Mouse (Mus musculus) midbrain, embryonic 15.5 days (tissue): Measurements from ENCODE around the gene Ucn2. TPM values are rescaled to one million over a fixed set of nuclear protein-coding genes. Genes with fewer than 3 reads are reported as not detected.
A peak's percentile ranks its signal among the peaks of the same experiment; 100 is the strongest.

ENCODE experiments used
- ATAC-seq: fragments of 200-750 bp; cut with Nextera tagmentation; replicated peaks from 2 replicates; pipeline ENCODE4 v1.8.0; 2017; ENCODE audit warnings: moderate TSS enrichment
- H3K27ac ChIP-seq: fragments of 300-500 bp; sonication (generic); 2 replicates; pipeline ENCODE4 v1.5.1; 2015; ENCODE audit warnings: mild to moderate bottlenecking, inconsistent platforms
- H3K27me3 ChIP-seq: fragments of 300-500 bp; sonication (generic); replicated peaks from 2 replicates; pipeline ENCODE4 v1.6.1; 2015; ENCODE audit warnings: inconsistent platforms
- H3K36me3 ChIP-seq: fragments of 300-500 bp; sonication (generic); replicated peaks from 2 replicates; pipeline ENCODE4 v1.6.1; 2015; ENCODE audit warnings: inconsistent platforms
- H3K4me1 ChIP-seq: fragments of 300-500 bp; sonication (generic); 2 replicates; pipeline ENCODE4 v1.6.1; 2015; ENCODE audit warnings: inconsistent platforms
- H3K4me2 ChIP-seq: fragments of 300-500 bp; sonication (generic); 2 replicates; pipeline ENCODE4 v1.6.1; 2015; ENCODE audit warnings: inconsistent platforms, mild to moderate bottlenecking, moderate library complexity
- H3K4me3 ChIP-seq: fragments of 300-500 bp; sonication (generic); 2 replicates; pipeline ENCODE4 v1.5.1; 2015; ENCODE audit warnings: mild to moderate bottlenecking, inconsistent platforms
- H3K9ac ChIP-seq: fragments of 300-500 bp; sonication (generic); 2 replicates; pipeline ENCODE4 v1.6.1; 2015; ENCODE audit warnings: mild to moderate bottlenecking, inconsistent platforms
- H3K9me3 ChIP-seq: fragments of 300-500 bp; sonication (generic); 2 replicates; pipeline ENCODE4 v1.6.1; 2016; ENCODE audit warnings: inconsistent platforms
- WGBS: fragments of 180-500 bp; shearing (Covaris S2); methylation state at CpG from one replicate; pipeline ENCODE4 v1.1.7; 2015; ENCODE audit warnings: mixed read lengths; 5-methylcytosine and 5-hydroxymethylcytosine counted together
- polyA plus RNA-seq: library from polyadenylated mRNA; unstranded; fragments of >200 nt; fragmentation: Nextera tagmentation; extraction: Ambion mirVana; gene quantifications from 2 replicates; pipeline ENCODE4 v1.2.1, GENCODE M21; 2015

The Ucn2 gene
- polyA plus RNA-seq, 1 experiment from 2014 or later: not detected

- Histone ChIP-seq H3K27me3 (no peaks in the 10 kb centered on the region), H3K36me3 (no peaks in the 10 kb centered on the region), H3K27ac (peak overlapping the region; percentile 30; the same call in 1 of the 2 replicates), H3K4me2 (no peak overlapping the region), H3K9me3 (no peaks in the 10 kb centered on the region), H3K4me3 (no peak overlapping the region), H3K9ac (no peak overlapping the region), H3K4me1 (peaks cover 11% of the 10 kb centered on the region; the same call in 1 of the 2 replicates)
- no peak for ATAC-seq
- 79% methylated on average over 19 of the region's 19 CpGs for WGBS
These were observed 12.7 kb downstream of the Ucn2 start for GRCm38 (mm10) chr9:108998287-108999166.

DNA sequence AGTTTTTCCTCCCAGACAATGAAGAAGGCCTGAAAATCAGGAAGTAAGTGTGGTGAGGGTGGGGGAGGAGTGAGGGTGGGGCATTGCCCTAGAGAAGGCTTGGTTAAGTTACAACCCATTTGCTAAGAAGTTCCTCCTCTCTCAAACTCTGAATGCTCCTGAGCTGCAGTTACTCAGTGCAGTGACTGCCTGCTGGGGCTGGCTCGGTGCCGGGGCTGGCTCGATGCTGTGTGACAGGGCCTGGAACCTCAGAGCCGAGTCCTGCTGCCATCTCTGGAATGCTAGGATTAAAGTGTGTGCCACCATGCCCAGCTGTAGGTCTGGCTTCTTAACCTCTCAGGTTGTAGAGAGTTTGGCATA, 13.3 kb downstream of the Ucn2 start:
- no peaks in the 10 kb centered on the region for H3K9me3 ChIP-seq
- H3K4me2 ChIP-seq: no peak overlapping the region
- H3K27ac ChIP-seq: no peak overlapping the region
- no peaks in the 10 kb centered on the region for H3K36me3 ChIP-seq
- no peak overlapping the region for H3K9ac ChIP-seq
- no peak overlapping the region for H3K4me3 ChIP-seq
- WGBS: 78% methylated on average over 4 of the region's 4 CpGs
- H3K27me3 ChIP-seq: no peaks in the 10 kb centered on the region
- peaks cover 11% of the 10 kb centered on the region; the same call in 1 of the 2 replicates for H3K4me1 ChIP-seq
- ATAC-seq: no peak

DNA sequence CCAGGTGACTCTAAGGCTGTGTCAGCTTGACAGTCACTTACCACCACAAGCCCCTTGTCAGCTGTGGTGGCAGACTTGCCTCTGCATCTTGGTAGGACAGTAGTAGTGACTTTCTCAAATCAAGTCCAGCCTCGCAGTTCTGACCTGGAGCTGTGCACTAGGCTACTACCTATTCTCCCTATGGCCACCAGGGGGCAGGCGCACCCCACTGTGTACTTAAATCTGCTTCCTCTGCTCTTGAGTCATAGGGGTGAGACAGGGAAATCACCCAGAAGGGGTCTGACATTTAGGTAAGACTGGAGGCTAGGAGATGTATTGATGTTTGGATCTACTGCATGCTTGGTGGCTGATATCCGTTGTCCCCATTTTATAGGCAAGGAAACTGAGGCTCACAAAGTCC, 14.9 kb downstream of the Ucn2 start:
- 14% methylated on average over 3 of the region's 3 CpGs for WGBS
- Histone ChIP-seq H3K4me2 (no peak overlapping the region), H3K27ac (no peak overlapping the region), H3K36me3 (no peaks in the 10 kb centered on the region), H3K4me3 (no peak overlapping the region), H3K9ac (no peak overlapping the region), H3K4me1 (peaks cover 8% of the 10 kb centered on the region; the same call in 1 of the 2 replicates), H3K9me3 (no peaks in the 10 kb centered on the region), H3K27me3 (no peaks in the 10 kb centered on the region)
- ATAC-seq: 0 out of 2 replicates have a peak, but pooled peaks have one; percentile 25

- 0 out of 2 replicates have a peak, but pooled peaks cover 5% of the 10 kb centered on the region for H3K36me3 ChIP-seq
- H3K27me3 ChIP-seq: no peaks in the 10 kb centered on the region
- H3K4me1 ChIP-seq: peaks cover 3% of the 10 kb centered on the region; the same call in 1 of the 2 replicates
- H3K9ac ChIP-seq: no peak overlapping the region
- no peak overlapping the region for H3K27ac ChIP-seq
- H3K4me2 ChIP-seq: no peak overlapping the region
- H3K9me3 ChIP-seq: no peaks in the 10 kb centered on the region
- WGBS: 47% methylated on average over 2 of the region's 2 CpGs
- no peak overlapping the region for H3K4me3 ChIP-seq
- no peak for ATAC-seq
These were observed 17.4 kb downstream of the Ucn2 start for GRCm38 (mm10) chr9:109003201-109003600.

- Histone ChIP-seq H3K9me3 (no peaks in the 10 kb centered on the region), H3K4me2 (no peak overlapping the region), H3K36me3 (peaks cover 13% of the 10 kb centered on the region; the same call in 1 of the 2 replicates), H3K27ac (no peak overlapping the region), H3K27me3 (no peaks in the 10 kb centered on the region), H3K4me1 (no peaks in the 10 kb centered on the region), H3K4me3 (no peak overlapping the region), H3K9ac (no peak overlapping the region)
- 88% methylated on average over 21 of the region's 21 CpGs for WGBS
- no peak for ATAC-seq
These were observed 21.4 kb downstream of the Ucn2 start for GRCm38 (mm10) chr9:109007025-109007780.

DNA sequence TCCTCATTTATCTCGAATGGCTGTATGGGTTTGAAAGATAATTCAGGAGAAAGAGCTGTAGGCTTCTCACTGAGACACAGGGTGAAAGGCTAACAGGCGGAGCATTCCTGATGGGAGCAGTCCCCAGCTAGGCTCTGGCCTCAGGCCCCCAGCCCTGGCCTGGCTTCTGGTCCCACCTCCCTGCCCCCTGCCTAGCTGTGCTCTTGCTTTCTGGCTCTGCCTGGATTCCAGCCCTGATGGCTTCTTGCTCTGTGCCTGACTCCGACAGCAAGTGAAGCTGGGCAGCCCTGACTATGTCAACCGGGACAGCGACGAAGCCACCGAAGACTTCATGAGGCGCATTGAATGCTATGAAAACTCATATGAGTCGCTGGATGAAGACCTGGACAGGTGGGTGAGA, 22.3 kb downstream of the Ucn2 start:
- Histone ChIP-seq H3K4me1 (no peaks in the 10 kb centered on the region), H3K4me3 (no peak overlapping the region), H3K9me3 (no peaks in the 10 kb centered on the region), H3K27me3 (no peaks in the 10 kb centered on the region), H3K36me3 (peaks cover 13% of the 10 kb centered on the region; the same call in 1 of the 2 replicates), H3K27ac (no peak overlapping the region), H3K9ac (no peak overlapping the region), H3K4me2 (no peak overlapping the region)
- 81% methylated on average over 9 of the region's 9 CpGs for WGBS
- no peak for ATAC-seq

- H3K27me3 ChIP-seq: no peaks in the 10 kb centered on the region
- no peak overlapping the region for H3K9ac ChIP-seq
- no peaks in the 10 kb centered on the region for H3K9me3 ChIP-seq
- H3K4me3 ChIP-seq: no peak overlapping the region
- H3K27ac ChIP-seq: no peak overlapping the region
- no peak for ATAC-seq
- H3K36me3 ChIP-seq: peaks cover 17% of the 10 kb centered on the region; the same call in 1 of the 2 replicates
- no peaks in the 10 kb centered on the region for H3K4me1 ChIP-seq
- WGBS: 76% methylated on average over 10 of the region's 10 CpGs
- no peak overlapping the region for H3K4me2 ChIP-seq
These were observed 23.3 kb downstream of the Ucn2 start for GRCm38 (mm10) chr9:109008994-109009635.

DNA sequence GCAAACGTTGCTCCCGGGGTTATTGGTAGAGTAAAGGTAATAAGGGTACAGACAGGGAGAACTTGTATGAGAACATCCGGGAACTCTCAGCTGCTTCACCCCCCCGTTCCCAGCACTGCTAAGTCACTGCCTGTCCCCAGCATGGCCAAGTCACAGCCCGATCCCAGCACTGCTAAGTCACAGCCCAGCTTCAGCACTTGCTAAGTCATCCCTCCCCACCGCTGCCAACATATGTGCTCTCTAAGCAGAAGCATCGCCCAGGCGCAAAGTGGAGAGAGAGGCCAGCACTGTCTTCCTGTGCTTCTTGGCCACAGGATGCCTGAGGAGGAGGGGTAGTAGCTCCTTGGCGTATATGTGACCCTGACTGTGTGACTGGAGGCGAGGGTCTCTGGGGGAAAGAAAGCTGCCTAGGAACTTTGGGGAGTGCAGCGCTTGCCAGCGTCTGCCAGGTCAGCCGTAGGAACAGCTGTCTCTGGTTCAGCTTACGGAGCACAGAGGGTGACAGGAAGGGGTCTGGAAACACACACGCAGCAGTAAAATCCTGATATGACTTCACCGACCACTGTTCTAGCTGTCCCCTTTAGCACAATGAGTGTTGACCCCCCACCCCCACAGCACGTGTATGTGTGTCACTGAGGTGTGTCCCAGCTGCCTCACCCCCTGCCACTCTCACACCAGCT, 24.0 kb downstream of the Ucn2 start:
- no peak for ATAC-seq
- 70% methylated on average over 17 of the region's 17 CpGs for WGBS

GRCm38 (mm10) chr9:109010316-109010690, 24.5 kb downstream of the Ucn2 start:
- WGBS: 92% methylated on average over 14 of the region's 14 CpGs
- Histone ChIP-seq H3K36me3 (peaks cover 17% of the 10 kb centered on the region; the same call in 1 of the 2 replicates), H3K4me3 (no peak overlapping the region)

More for the DNA sequence above, 24.0 kb downstream of the Ucn2 start:
- no peak overlapping the region for H3K4me2 ChIP-seq
- no peaks in the 10 kb centered on the region for H3K4me1 ChIP-seq
- no peak overlapping the region for H3K27ac ChIP-seq
- H3K36me3 ChIP-seq: peaks cover 17% of the 10 kb centered on the region; the same call in 1 of the 2 replicates
- H3K4me3 ChIP-seq: no peak overlapping the region
- no peaks in the 10 kb centered on the region for H3K9me3 ChIP-seq
- H3K27me3 ChIP-seq: no peaks in the 10 kb centered on the region
- no peak overlapping the region for H3K9ac ChIP-seq

GRCm38 (mm10) chr9:109015397-109015796, 29.6 kb downstream of the Ucn2 start:
- no peak overlapping the region for H3K9ac ChIP-seq
- no peak for ATAC-seq
- no peak overlapping the region for H3K4me3 ChIP-seq
- H3K27me3 ChIP-seq: no peaks in the 10 kb centered on the region
- no peaks in the 10 kb centered on the region for H3K9me3 ChIP-seq
- peaks cover 9% of the 10 kb centered on the region; the same call in 1 of the 2 replicates for H3K36me3 ChIP-seq
- H3K4me1 ChIP-seq: no peaks in the 10 kb centered on the region
- H3K4me2 ChIP-seq: no peak overlapping the region
- H3K27ac ChIP-seq: no peak overlapping the region
- WGBS: 80% methylated on average over 8 of the region's 8 CpGs

More at GRCm38 (mm10) chr9:109010316-109010690, 24.5 kb downstream of the Ucn2 start:
- Histone ChIP-seq H3K4me2 (no peak overlapping the region), H3K27ac (no peak overlapping the region), H3K9ac (no peak overlapping the region), H3K9me3 (no peaks in the 10 kb centered on the region), H3K27me3 (no peaks in the 10 kb centered on the region), H3K4me1 (no peaks in the 10 kb centered on the region)
- no peak for ATAC-seq

GRCm38 (mm10) chr9:109016973-109017604, 31.3 kb downstream of the Ucn2 start:
- no peak overlapping the region for H3K27ac ChIP-seq
- H3K4me2 ChIP-seq: no peak overlapping the region
- H3K36me3 ChIP-seq: peaks cover 3% of the 10 kb centered on the region; the same call in 1 of the 2 replicates
- 75% methylated on average over 11 of the region's 11 CpGs for WGBS
- H3K4me1 ChIP-seq: no peaks in the 10 kb centered on the region
- ATAC-seq: no peak
- no peak overlapping the region for H3K9ac ChIP-seq
- no peaks in the 10 kb centered on the region for H3K27me3 ChIP-seq
- no peak overlapping the region for H3K4me3 ChIP-seq
- H3K9me3 ChIP-seq: no peaks in the 10 kb centered on the region
